8 mouse cellular contexts compared by ENCODE assay signal in genomic region chr4:106938506-106939222, GRCm38 (mm10). TPM values are rescaled to one million over a fixed set of nuclear protein-coding genes. Genes with fewer than 3 reads are reported as not detected.
DNase-seq lines count a peak whose midpoint lies in the region; ATAC-seq and TF ChIP-seq lines count a peak whose summit lies in the region.

No protein-coding gene starts in this region.

- H3K9ac ChIP-seq in stomach, embryonic 14.5 days (replicated peaks; ENCODE audit: low read depth, low read length): no peak overlapping the region
- no peak overlapping the region for H3K9ac ChIP-seq in stomach, postnatal 0 days (ENCODE audit: low read length)
- no peak overlapping the region for H3K9ac ChIP-seq in liver, embryonic 13.5 days

- H3K27ac ChIP-seq in cerebellum, adult 2 months (ENCODE audit: insufficient read depth, low read length): peak overlapping the region; percentile 30; the same call in 1 of the 2 replicates
- peak overlapping the region; percentile 34 for H3K27ac ChIP-seq in stomach, embryonic 14.5 days (ENCODE audit: low read length)
- H3K27ac ChIP-seq in stomach, postnatal 0 days (replicated peaks): no peak overlapping the region
- peak overlapping the region; percentile 47; the same call in 1 of the 2 replicates for H3K27ac ChIP-seq in liver, embryonic 13.5 days

- H3K27me3 ChIP-seq in cerebellum, adult 2 months (ENCODE audit: control insufficient read depth, insufficient read depth, low read length): no peaks in the 10 kb centered on the region
- no peaks in the 10 kb centered on the region for H3K27me3 ChIP-seq in stomach, embryonic 14.5 days (ENCODE audit: control insufficient read depth, insufficient read depth, low read length)
- no peaks in the 10 kb centered on the region for H3K27me3 ChIP-seq in stomach, postnatal 0 days (ENCODE audit: control insufficient read depth, insufficient read depth, low read length)
- no peaks in the 10 kb centered on the region for H3K27me3 ChIP-seq in liver, embryonic 13.5 days

- H3K9me3 ChIP-seq in stomach, embryonic 14.5 days (ENCODE audit: control insufficient read depth, low read depth, low read length): no peaks in the 10 kb centered on the region
- H3K9me3 ChIP-seq in stomach, postnatal 0 days (ENCODE audit: control insufficient read depth, low read length): no peaks in the 10 kb centered on the region
- H3K9me3 ChIP-seq in liver, embryonic 13.5 days (replicated peaks): no peaks in the 10 kb centered on the region

- WGBS in cerebellum, adult 2 months: 43% methylated on average over 8 of the region's 8 CpGs
- 54% methylated on average over 8 of the region's 8 CpGs for WGBS in stomach, embryonic 14.5 days
- WGBS in stomach, postnatal 0 days: 61% methylated on average over 8 of the region's 8 CpGs
- 73% methylated on average over 8 of the region's 8 CpGs for WGBS in liver, embryonic 13.5 days (ENCODE audit: insufficient replicate concordance)

- no peak for TF ChIP-seq EP300 in stomach, postnatal 0 days (optimal IDR thresholded peaks at IDR 0.05)

- H3K4me2 ChIP-seq in stomach, embryonic 14.5 days (replicated peaks; ENCODE audit: low read depth, low read length): no peak overlapping the region
- H3K4me2 ChIP-seq in stomach, postnatal 0 days (replicated peaks; ENCODE audit: low read depth): no peak overlapping the region
- no peak overlapping the region for H3K4me2 ChIP-seq in liver, embryonic 13.5 days

- H3K36me3 ChIP-seq in stomach, embryonic 14.5 days (ENCODE audit: control insufficient read depth, insufficient read depth, low read length): peaks cover 11% of the 10 kb centered on the region; the same call in 1 of the 2 replicates
- H3K36me3 ChIP-seq in stomach, postnatal 0 days (ENCODE audit: control insufficient read depth, insufficient read depth, low read length): no peaks in the 10 kb centered on the region
- peaks cover 45% of the 10 kb centered on the region for H3K36me3 ChIP-seq in liver, embryonic 13.5 days

- no peak for TF ChIP-seq POLR2A in cerebellum, adult 2 months (IDR thresholded peaks at IDR 0.05; ENCODE audit: borderline replicate concordance, insufficient read depth, low read length)

- intact Hi-C loops in gastrocnemius, postnatal 14 days (cut with DNase I; ENCODE audit: low total_unique reads): no loop called here

- peaks cover 81% of the 10 kb centered on the region for H3K4me1 ChIP-seq in cerebellum, adult 2 months (ENCODE audit: control insufficient read depth, insufficient read depth, low read length)
- H3K4me1 ChIP-seq in stomach, embryonic 14.5 days (ENCODE audit: control insufficient read depth, insufficient read depth, low read length): peaks cover 54% of the 10 kb centered on the region
- H3K4me1 ChIP-seq in stomach, postnatal 0 days (replicated peaks; ENCODE audit: control insufficient read depth, insufficient read depth): peaks cover 9% of the 10 kb centered on the region; the same call in 1 of the 2 replicates
- H3K4me1 ChIP-seq in liver, embryonic 13.5 days (replicated peaks): peaks cover 95% of the 10 kb centered on the region

- no peak for TF ChIP-seq CTCF in cerebellum, adult 2 months (IDR thresholded peaks at IDR 0.05; ENCODE audit: borderline replicate concordance, insufficient read depth, low read depth, low read length)
- no peak for TF ChIP-seq CTCF in stomach, postnatal 0 days (IDR thresholded peaks at IDR 0.05; ENCODE audit: low read depth)

- no peak overlapping the region for H3K4me3 ChIP-seq in cerebellum, adult 2 months (replicated peaks; ENCODE audit: insufficient read depth, low read depth, low read length)
- no peak overlapping the region for H3K4me3 ChIP-seq in stomach, embryonic 14.5 days (ENCODE audit: low read depth, low read length)
- no peak overlapping the region for H3K4me3 ChIP-seq in stomach, postnatal 0 days (ENCODE audit: low read depth, low read length)
- H3K4me3 ChIP-seq in liver, embryonic 13.5 days (replicated peaks): no peak overlapping the region

- no peak for ATAC-seq in stomach, embryonic 14.5 days (ENCODE audit: insufficient number of reproducible peaks, insufficient read depth, low FRiP score, low read depth)
- ATAC-seq in stomach, postnatal 0 days (ENCODE audit: low FRiP score, low TSS enrichment): no peak
- no peak for ATAC-seq in liver, embryonic 13.5 days (ENCODE audit: low read depth)

- DNase-seq in cerebellum, adult 2 months: no peak
- DNase-seq in cerebellum, adult 8-10 months: no peak
- DNase-seq in stomach, postnatal 0 days (ENCODE audit: low spot score): no peak
- DNase-seq in liver, embryonic 13.5 days: no peak
- no peak for DNase-seq in adrenal gland, adult 2 months
- DNase-seq in adrenal gland, adult 8-10 months: no peak
- no peak for DNase-seq in gastrocnemius, postnatal 14 days

RNA-seq across cellular contexts. Expression of gene Ssbp3, which starts 28.2 kb away (rescaled TPM):
- polyA plus RNA-seq in cerebellum, adult 2 months (2012; rRNA removed): 126 and 134 TPM in 2 replicates
- 79.9 and 83.9 TPM in 2 replicates for polyA plus RNA-seq in stomach, embryonic 14.5 days (2014; fragmentation: Nextera tagmentation; extraction: Ambion mirVana)
- 39.3 and 50.0 TPM in 2 replicates for polyA plus RNA-seq in stomach, postnatal 0 days (2015; fragmentation: Nextera tagmentation; extraction: Ambion mirVana)
- 55.5 and 64.8 TPM in 2 replicates for polyA plus RNA-seq in liver, embryonic 13.5 days (2015; fragmentation: Nextera tagmentation; extraction: Ambion mirVana)
- total RNA-seq in adrenal gland, adult 2 months (2021): 10 to 100 TPM; 73.9 to 88.5 TPM
- polyA plus RNA-seq in adrenal gland, adult 2 months (2012; rRNA removed): 54.3 and 85.0 TPM in 2 replicates
- 100 to 1,000 TPM in 2 of 4 experiments, 10 to 100 TPM in 2; 70.3 to 121 (median 101) TPM for total RNA-seq in adrenal gland, adult 8-10 months (2022)
- total RNA-seq in gastrocnemius, postnatal 14 days (2021): 10 to 100 TPM; 23.4 to 27.9 TPM
